Mouse (Mus musculus) liver, postnatal 0 days (tissue): ENCODE measurements around the gene 4933427D14Rik.

Experiments
- CTCF ChIP-seq: sonication (generic); IDR thresholded peaks from 2 replicates; pipeline ENCODE4 v1.5.1; 2016; ENCODE audit warnings: antibody characterized with exemption, low read depth
- EP300 ChIP-seq: IDR thresholded peaks from 2 replicates; pipeline ENCODE4 v1.6.1; 2016; ENCODE audit warnings: antibody characterized with exemption, low read depth, mild to moderate bottlenecking

DNA sequence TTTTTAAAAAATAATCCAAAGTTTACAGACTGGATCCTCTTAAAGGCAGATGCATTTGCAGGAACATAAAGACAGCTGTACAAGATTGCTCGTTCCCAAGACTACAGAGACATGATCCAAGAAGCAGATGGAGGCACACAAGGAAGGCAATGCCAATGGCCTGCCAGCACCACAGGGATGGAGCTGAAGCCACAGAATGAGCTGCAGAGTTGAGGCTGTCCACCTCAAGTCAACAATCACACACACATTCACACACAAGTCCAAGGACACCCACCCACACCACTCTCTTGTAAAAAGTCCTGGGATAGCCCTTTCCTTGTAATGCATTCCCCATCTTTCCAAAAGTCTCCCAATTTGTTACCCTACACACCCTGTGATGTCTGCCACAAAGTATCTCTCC lies 3.8 kb downstream of the 4933427D14Rik start:
- TF ChIP-seq CTCF, result no peak
- TF ChIP-seq EP300, result no peak
